Mouse (Mus musculus): ENCODE results near the gene Ccdc38.
"Not testable (repeated sequence)": the region's sequence is repeated elsewhere in the genome, so short reads cannot be mapped to it uniquely, and the experiment has no call there.

The Ccdc38 gene

GRCm38 (mm10) chr10:93549821-93550220, 9.4 kb downstream of the Ccdc38 start:
- DNase-seq, result no peak

GRCm38 (mm10) chr10:93552596-93552995, 12.2 kb downstream of the Ccdc38 start:
- DNase-seq, result no peak

- DNase-seq, result not testable (repeated sequence)
Observed at GRCm38 (mm10) chr10:93557971-93558370, 17.5 kb downstream of the Ccdc38 start.

- DNase-seq, result no peak
Observed at GRCm38 (mm10) chr10:93559786-93560185, 19.4 kb downstream of the Ccdc38 start.

DNA sequence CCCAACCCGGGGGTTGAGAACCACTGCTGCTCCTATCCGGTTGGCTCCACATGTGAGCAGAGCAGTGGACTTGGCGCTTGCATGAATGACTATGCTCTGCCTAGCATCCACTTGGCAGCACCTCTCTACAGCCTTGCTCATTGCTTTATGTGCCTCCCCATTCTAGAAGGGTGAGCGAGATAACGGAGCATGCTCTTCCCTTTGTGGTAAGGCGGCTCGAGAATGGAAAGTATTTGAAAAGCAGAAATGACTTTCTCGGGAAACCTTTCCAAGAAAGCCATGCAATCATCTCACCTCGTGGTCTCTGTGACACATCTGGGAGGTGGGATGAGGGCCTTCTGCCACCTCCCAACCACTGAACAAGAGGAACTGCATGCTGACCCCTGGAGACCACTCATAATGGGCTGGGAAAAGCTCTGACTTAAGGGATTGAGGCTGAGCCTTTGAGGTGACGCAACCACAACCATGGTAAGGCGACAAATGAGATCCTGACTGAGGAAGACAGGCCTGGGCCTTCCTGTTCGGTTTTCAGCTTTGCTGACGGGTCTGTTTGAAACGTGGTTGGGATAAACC, 24.2 kb downstream of the Ccdc38 start:
- no peak for DNase-seq

DNA sequence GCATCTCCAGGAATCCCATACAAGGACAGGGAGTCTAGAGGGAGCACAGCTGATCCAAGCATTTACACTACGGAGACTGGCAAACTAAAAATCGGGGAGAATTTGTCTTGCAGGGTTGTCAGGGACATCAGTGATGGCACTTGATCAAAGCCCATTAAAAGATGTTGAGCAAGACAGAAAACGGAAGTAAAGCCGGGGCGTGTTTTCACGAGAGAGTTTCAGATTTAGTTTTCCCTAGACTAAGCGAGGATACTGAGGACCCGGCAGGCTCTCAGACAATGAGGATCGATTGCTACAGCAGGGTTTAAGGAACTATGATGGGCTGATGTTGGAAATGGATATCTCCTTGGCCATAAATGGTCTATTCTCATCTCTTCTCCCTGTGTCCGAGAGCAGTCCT, 26.6 kb downstream of the Ccdc38 start:
- DNase-seq, result no peak

GRCm38 (mm10) chr10:93567841-93568566, 27.6 kb downstream of the Ccdc38 start:
- DNase-seq, result no peak

DNA sequence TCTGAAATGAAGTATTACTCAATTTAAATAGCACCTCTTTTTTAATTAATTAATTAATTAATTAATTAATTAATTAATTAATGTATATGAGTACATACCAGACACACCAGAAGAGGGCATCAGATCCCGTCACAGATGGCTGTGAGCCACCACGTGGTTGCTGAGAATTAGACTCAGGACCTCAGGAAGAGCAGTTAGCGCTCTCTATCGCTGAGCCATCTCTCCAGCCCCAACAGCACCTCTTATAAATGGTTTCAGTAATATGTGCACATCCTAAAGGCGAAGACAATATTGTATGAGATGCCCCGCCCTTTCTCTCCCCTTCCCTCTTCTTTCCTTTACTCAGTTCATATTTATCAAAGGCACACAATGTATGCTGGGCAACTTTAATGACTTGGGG, 28.2 kb downstream of the Ccdc38 start:
- DNase-seq, result no peak

- DNase-seq, result no peak
Observed at GRCm38 (mm10) chr10:93572209-93572608, 31.8 kb downstream of the Ccdc38 start.

DNA sequence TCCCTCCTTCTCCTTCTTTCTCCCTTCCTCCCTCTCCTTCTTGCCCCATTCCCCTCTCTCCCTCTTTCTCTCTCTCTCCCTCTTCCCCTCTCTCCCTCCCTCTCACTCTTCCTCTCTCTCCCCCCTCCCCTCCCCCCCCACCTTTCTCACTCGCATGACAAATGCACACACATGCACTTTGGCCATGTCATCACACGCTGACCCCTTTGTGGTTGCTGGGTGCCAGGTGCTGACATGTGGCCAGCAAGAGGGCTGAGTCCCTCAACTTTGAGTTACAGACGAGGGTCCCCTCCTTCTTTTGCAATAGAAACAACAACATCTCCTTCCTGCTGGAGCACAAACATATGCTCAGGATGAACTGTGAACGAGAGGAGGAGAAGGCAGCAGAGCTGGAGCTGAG, 34.5 kb downstream of the Ccdc38 start:
- no peak for DNase-seq

GRCm38 (mm10) chr10:93575960-93576359, 35.5 kb downstream of the Ccdc38 start:
- no peak for DNase-seq

DNA sequence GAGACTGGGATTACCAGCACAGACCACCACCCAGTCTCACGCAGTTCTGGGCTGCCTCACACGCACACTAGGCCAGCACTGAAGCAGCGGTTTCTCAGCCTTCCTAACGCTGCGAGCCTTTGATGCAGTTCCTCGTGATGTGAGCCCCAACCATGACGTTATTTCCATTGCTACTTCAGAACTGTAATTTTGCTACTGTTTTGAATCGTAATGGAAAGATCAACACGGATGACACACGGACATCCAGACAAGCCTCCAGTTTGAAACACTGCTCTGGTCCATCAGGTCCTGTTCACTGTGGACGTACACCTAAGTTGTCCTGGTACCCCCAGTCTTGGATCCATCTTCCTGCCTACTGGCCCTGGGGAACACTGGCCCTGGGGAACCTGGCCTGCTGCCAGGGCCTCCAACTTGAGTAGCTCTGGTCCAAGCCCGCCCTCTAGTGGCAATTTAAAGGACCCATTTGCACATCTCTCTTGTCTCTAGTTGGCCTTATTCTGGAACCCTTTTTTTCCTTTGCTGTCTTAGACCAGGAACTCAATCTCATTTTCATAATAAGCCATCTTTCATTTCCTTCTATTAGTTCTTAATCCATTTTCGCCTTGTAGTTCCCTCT, 36.9 kb downstream of the Ccdc38 start:
- DNase-seq, result peak; percentile 76

GRCm38 (mm10) chr10:93588796-93589195, 48.4 kb downstream of the Ccdc38 start:
- DNase-seq, result no peak

- peak; percentile 90 for DNase-seq
Observed at GRCm38 (mm10) chr10:93589281-93589848, 48.9 kb downstream of the Ccdc38 start, which contains the start of gene Snrpf. TSS of gene Snrpf (minus strand) at chr10:93589706.

GRCm38 (mm10) chr10:93592456-93592855, 52.0 kb downstream of the Ccdc38 start:
- peak; percentile 54 for DNase-seq

GRCm38 (mm10) chr10:93594022-93594482, 53.6 kb downstream of the Ccdc38 start:
- DNase-seq, result peak; percentile 81

DNA sequence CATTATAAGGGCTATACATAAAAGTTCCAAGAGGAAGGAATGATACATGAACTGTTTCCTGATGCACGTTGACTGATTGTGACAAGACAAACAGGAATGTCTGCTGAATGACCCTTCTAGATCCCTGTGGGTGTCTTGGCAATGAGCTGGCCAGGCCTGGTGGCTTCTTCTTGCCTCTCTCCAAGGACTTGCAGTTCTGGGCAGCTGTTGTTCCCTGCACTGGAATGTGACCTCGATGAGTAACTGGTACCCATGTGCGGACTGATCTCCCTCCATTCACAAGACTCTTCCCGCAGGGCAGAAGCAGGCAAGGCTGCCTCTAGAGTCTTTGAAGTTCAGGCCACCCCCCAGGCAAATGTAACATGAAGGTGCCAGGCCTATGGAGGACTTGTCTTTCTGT, 55.4 kb downstream of the Ccdc38 start:
- no peak for DNase-seq

GRCm38 (mm10) chr10:93596641-93597040, 56.2 kb downstream of the Ccdc38 start:
- DNase-seq, result no peak

DNA sequence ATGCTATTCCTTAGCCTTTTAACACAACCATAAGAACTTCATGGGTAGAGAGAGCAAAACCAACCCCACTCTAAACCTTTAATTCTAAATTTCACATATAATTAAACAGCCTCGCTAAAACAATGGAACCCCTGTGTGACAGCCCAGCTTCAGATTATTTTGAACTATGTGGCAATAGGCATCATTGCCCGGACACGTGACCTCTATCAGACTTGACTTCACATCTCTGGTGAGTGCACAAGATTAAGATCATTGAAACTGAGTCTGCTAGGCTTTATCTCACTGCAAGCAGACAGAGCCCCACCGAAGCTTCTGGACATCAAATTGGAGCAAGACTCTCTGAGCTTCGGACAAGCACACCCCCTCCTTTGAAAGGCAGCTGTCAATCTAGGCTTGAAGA, 61.9 kb downstream of the Ccdc38 start:
- no peak for DNase-seq

GRCm38 (mm10) chr10:93603256-93603655, 62.8 kb downstream of the Ccdc38 start:
- no peak for DNase-seq

DNA sequence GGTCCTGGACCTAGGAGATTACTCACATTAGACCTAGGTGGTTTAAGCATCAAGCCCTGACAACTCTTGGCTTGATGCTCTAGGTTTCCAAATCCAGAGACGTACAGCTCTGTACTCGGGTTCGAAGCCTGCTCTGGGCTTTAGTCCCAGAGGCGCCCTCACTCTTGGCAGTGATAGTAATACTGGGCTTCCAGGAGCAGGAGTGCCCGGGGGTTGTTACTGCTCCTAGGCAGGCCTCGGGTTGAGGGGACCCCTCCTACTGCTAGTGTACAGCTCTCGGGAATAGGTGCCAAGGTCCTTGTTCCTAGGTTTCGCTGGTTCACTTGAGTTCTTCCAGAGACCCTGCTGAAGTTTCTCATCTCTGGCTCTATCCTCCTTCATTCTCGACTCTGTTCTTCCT, 65.9 kb downstream of the Ccdc38 start:
- DNase-seq, result no peak

DNA sequence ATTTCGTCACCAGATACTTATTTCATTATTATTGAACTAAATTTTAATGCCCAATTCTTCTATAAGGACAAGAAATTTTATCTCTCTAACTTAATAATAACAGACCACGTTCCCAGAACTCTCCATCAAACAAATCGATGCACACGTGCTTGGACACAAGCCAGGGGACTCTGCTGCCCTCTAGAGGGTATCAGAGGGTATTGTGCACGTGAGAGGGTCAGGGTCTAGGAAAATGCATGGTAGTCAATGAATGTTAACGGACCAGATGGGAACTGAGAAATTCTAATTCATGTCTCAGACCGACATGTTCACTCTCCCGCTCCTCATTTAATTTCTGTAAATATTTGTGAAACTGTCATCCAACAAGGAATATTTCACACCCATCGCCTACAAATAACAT, 67.6 kb downstream of the Ccdc38 start:
- no peak for DNase-seq

DNA sequence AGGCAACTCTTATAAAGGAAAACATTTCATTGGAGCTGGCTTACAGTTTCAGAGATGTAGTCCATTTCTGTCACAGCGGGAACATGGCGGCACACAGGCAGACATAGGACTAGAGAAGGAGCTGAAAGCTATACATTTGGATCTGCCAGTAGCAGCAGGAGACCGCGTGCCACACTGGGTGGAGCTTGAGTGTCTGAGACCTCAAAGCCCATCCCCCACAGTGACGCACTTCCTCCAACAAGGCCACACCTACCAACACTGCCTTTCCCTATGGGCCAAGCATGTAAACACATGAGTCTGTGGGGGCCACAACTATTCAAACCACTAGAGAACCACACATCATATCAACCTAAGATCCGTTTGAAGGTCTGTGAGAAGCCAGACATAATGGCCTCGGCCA, 68.8 kb downstream of the Ccdc38 start:
- no peak for DNase-seq

GRCm38 (mm10) chr10:93610896-93611295, 70.5 kb downstream of the Ccdc38 start:
- DNase-seq, result no peak
